Mouse (Mus musculus): ENCODE measurements at regions not wholly inside any gene's neighbourhood (a gene's known extent, or its start where the extent isn't known, plus 50 kb on each side); places are given as distances from the start of the nearest gene placed in this dataset.
A peak's percentile ranks its signal among the peaks of the same experiment; 100 is the strongest.

DNA sequence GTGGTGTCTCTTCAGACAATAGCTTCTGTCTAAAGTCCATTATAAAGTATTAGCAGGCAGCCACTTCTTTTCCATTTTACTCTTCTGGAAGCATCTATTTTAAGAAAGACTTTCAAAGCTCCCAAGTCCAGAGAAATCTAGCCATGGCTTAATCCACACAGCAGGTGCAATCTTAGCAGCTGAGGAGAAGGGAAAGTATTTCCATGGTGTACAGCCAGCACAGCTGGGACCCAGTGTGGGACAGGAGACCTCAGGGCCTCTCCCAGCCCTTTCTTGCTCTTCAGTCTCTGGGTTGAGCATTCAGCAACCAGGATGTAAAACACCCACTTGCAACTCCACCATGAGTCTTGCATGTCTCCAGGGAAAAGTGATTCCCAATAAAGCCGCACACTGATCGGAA lies 202.8 kb downstream of the Gadd45g start:
- no peak overlapping the region for H3K27ac ChIP-seq (ENCODE audit: low read length)
- no peak for ATAC-seq (ENCODE audit: insufficient number of reproducible peaks, insufficient read depth, low FRiP score, low read depth)
- no peaks in the 10 kb centered on the region for H3K36me3 ChIP-seq (ENCODE audit: control insufficient read depth, insufficient read depth, low read length)
- no peaks in the 10 kb centered on the region for H3K27me3 ChIP-seq (ENCODE audit: control insufficient read depth, insufficient read depth, low read length)
- H3K4me2 ChIP-seq (replicated peaks; ENCODE audit: low read depth, low read length), result no peak overlapping the region
- H3K9ac ChIP-seq (replicated peaks; ENCODE audit: low read depth, low read length), result no peak overlapping the region
- no peaks in the 10 kb centered on the region for H3K9me3 ChIP-seq (ENCODE audit: control insufficient read depth, low read depth, low read length)
- H3K4me1 ChIP-seq (ENCODE audit: control insufficient read depth, insufficient read depth, low read length), result peaks cover 8% of the 10 kb centered on the region; the same call in 1 of the 2 replicates
- H3K4me3 ChIP-seq (ENCODE audit: low read depth, low read length), result no peak overlapping the region
- WGBS, result 100% methylated on average over 2 of the region's 2 CpGs

- H3K9me3 ChIP-seq (ENCODE audit: control insufficient read depth, low read depth, low read length), result no peaks in the 10 kb centered on the region
- H3K27ac ChIP-seq (ENCODE audit: low read length), result no peak overlapping the region
- no peaks in the 10 kb centered on the region for H3K27me3 ChIP-seq (ENCODE audit: control insufficient read depth, insufficient read depth, low read length)
- H3K4me3 ChIP-seq (ENCODE audit: low read depth, low read length), result no peak overlapping the region
- H3K9ac ChIP-seq (replicated peaks; ENCODE audit: low read depth, low read length), result no peak overlapping the region
- no peak overlapping the region for H3K4me2 ChIP-seq (replicated peaks; ENCODE audit: low read depth, low read length)
- 85% methylated on average over 8 of the region's 8 CpGs for WGBS
- no peaks in the 10 kb centered on the region for H3K4me1 ChIP-seq (ENCODE audit: control insufficient read depth, insufficient read depth, low read length)
- ATAC-seq (ENCODE audit: insufficient number of reproducible peaks, insufficient read depth, low FRiP score, low read depth), result no peak
- no peaks in the 10 kb centered on the region for H3K36me3 ChIP-seq (ENCODE audit: control insufficient read depth, insufficient read depth, low read length)
Measured at GRCm38 (mm10) chr13:52055741-52056140, 209.3 kb downstream of the Gadd45g start.

GRCm38 (mm10) chr13:52057456-52057855 lies 211.0 kb downstream of the Gadd45g start:
- Histone ChIP-seq H3K4me3 (ENCODE audit: low read depth, low read length) (no peak overlapping the region), H3K27ac (ENCODE audit: low read length) (no peak overlapping the region), H3K9ac (replicated peaks; ENCODE audit: low read depth, low read length) (no peak overlapping the region), H3K4me2 (replicated peaks; ENCODE audit: low read depth, low read length) (no peak overlapping the region), H3K4me1 (ENCODE audit: control insufficient read depth, insufficient read depth, low read length) (no peaks in the 10 kb centered on the region), H3K9me3 (ENCODE audit: control insufficient read depth, low read depth, low read length) (no peaks in the 10 kb centered on the region), H3K36me3 (ENCODE audit: control insufficient read depth, insufficient read depth, low read length) (no peaks in the 10 kb centered on the region), H3K27me3 (ENCODE audit: control insufficient read depth, insufficient read depth, low read length) (no peaks in the 10 kb centered on the region)
- 65% methylated on average over 10 of the region's 10 CpGs for WGBS
- no peak for ATAC-seq (ENCODE audit: insufficient number of reproducible peaks, insufficient read depth, low FRiP score, low read depth)

- Histone ChIP-seq H3K27me3 (ENCODE audit: control insufficient read depth, insufficient read depth, low read length) (no peaks in the 10 kb centered on the region), H3K36me3 (ENCODE audit: control insufficient read depth, insufficient read depth, low read length) (no peaks in the 10 kb centered on the region), H3K9ac (replicated peaks; ENCODE audit: low read depth, low read length) (no peak overlapping the region), H3K4me1 (ENCODE audit: control insufficient read depth, insufficient read depth, low read length) (no peaks in the 10 kb centered on the region), H3K27ac (ENCODE audit: low read length) (no peak overlapping the region), H3K4me2 (replicated peaks; ENCODE audit: low read depth, low read length) (no peak overlapping the region), H3K4me3 (ENCODE audit: low read depth, low read length) (no peak overlapping the region), H3K9me3 (ENCODE audit: control insufficient read depth, low read depth, low read length) (no peaks in the 10 kb centered on the region)
- ATAC-seq (ENCODE audit: insufficient number of reproducible peaks, insufficient read depth, low FRiP score, low read depth), result no peak
- 71% methylated on average over 22 of the region's 22 CpGs for WGBS
Measured at GRCm38 (mm10) chr13:52059756-52060417, 213.4 kb downstream of the Gadd45g start.

- Histone ChIP-seq H3K4me2 (replicated peaks; ENCODE audit: low read depth, low read length) (no peak overlapping the region), H3K4me1 (ENCODE audit: control insufficient read depth, insufficient read depth, low read length) (no peaks in the 10 kb centered on the region), H3K27me3 (ENCODE audit: control insufficient read depth, insufficient read depth, low read length) (no peaks in the 10 kb centered on the region), H3K27ac (ENCODE audit: low read length) (no peak overlapping the region), H3K9me3 (ENCODE audit: control insufficient read depth, low read depth, low read length) (no peaks in the 10 kb centered on the region), H3K36me3 (ENCODE audit: control insufficient read depth, insufficient read depth, low read length) (no peaks in the 10 kb centered on the region), H3K9ac (replicated peaks; ENCODE audit: low read depth, low read length) (no peak overlapping the region), H3K4me3 (ENCODE audit: low read depth, low read length) (no peak overlapping the region)
- no peak for ATAC-seq (ENCODE audit: insufficient number of reproducible peaks, insufficient read depth, low FRiP score, low read depth)
- WGBS, result 34% methylated on average over 10 of the region's 10 CpGs
Measured at GRCm38 (mm10) chr13:52060418-52060870, 214.0 kb downstream of the Gadd45g start.

GRCm38 (mm10) chr13:52061454-52061853 lies 215.0 kb downstream of the Gadd45g start:
- Histone ChIP-seq H3K27ac (ENCODE audit: low read length) (no peak overlapping the region), H3K4me1 (ENCODE audit: control insufficient read depth, insufficient read depth, low read length) (no peaks in the 10 kb centered on the region), H3K36me3 (ENCODE audit: control insufficient read depth, insufficient read depth, low read length) (no peaks in the 10 kb centered on the region), H3K9ac (replicated peaks; ENCODE audit: low read depth, low read length) (no peak overlapping the region), H3K4me3 (ENCODE audit: low read depth, low read length) (no peak overlapping the region), H3K4me2 (replicated peaks; ENCODE audit: low read depth, low read length) (no peak overlapping the region), H3K9me3 (ENCODE audit: control insufficient read depth, low read depth, low read length) (no peaks in the 10 kb centered on the region), H3K27me3 (ENCODE audit: control insufficient read depth, insufficient read depth, low read length) (no peaks in the 10 kb centered on the region)
- no peak for ATAC-seq (ENCODE audit: insufficient number of reproducible peaks, insufficient read depth, low FRiP score, low read depth)

DNA sequence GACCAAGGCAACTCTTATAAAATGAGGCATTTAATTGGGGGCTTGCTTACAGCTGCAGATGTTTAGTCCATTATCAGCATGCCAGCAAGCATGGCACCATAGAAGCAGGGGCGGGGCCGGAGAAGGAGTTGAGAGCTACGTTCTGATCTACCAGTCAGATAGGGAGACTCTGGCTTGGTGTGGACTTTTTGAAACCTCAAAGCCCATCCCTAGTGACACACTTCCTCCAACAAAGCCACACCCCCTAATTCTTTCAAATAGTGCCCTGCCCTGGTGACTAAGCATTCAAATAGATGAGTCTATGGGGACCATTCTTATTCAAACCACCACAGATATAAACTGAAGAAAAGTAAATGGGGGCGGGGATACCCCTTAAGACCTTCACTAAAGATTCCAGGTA lies 215.4 kb downstream of the Gadd45g start:
- ATAC-seq (ENCODE audit: insufficient number of reproducible peaks, insufficient read depth, low FRiP score, low read depth), result peak; percentile 35; the same call in 1 of the 2 replicates
- H3K27ac ChIP-seq (ENCODE audit: low read length), result no peak overlapping the region
- 80% methylated on average over 4 of the region's 4 CpGs for WGBS
- H3K4me3 ChIP-seq (ENCODE audit: low read depth, low read length), result no peak overlapping the region
- no peaks in the 10 kb centered on the region for H3K4me1 ChIP-seq (ENCODE audit: control insufficient read depth, insufficient read depth, low read length)
- H3K9ac ChIP-seq (replicated peaks; ENCODE audit: low read depth, low read length), result no peak overlapping the region
- H3K27me3 ChIP-seq (ENCODE audit: control insufficient read depth, insufficient read depth, low read length), result no peaks in the 10 kb centered on the region
- H3K9me3 ChIP-seq (ENCODE audit: control insufficient read depth, low read depth, low read length), result no peaks in the 10 kb centered on the region
- H3K4me2 ChIP-seq (replicated peaks; ENCODE audit: low read depth, low read length), result no peak overlapping the region
- H3K36me3 ChIP-seq (ENCODE audit: control insufficient read depth, insufficient read depth, low read length), result no peaks in the 10 kb centered on the region

DNA sequence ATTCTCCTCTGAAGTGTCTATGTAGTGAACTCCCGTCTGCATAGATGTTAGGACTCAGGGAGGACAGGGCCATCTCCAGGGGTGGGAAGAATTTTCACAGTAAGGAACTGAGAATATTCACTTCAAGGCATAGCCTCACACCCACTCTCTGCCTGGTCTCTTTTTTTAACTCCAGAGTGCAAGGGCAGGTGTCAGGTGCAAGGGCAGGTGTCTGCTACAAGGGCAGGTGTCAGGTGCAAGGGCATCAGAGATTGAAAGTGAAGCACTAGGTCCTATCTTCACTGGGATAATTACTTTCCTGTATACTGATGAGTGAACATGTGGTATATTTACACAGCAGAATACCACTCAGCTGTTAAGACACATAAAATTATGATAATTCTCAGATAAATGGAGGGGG lies 216.1 kb downstream of the Gadd45g start:
- no peaks in the 10 kb centered on the region for H3K36me3 ChIP-seq (ENCODE audit: control insufficient read depth, insufficient read depth, low read length)
- WGBS, result 93% methylated on average over 1 of the region's 1 CpGs
- no peak overlapping the region for H3K4me2 ChIP-seq (replicated peaks; ENCODE audit: low read depth, low read length)
- H3K27ac ChIP-seq (ENCODE audit: low read length), result no peak overlapping the region
- H3K4me3 ChIP-seq (ENCODE audit: low read depth, low read length), result no peak overlapping the region
- H3K9ac ChIP-seq (replicated peaks; ENCODE audit: low read depth, low read length), result no peak overlapping the region
- H3K4me1 ChIP-seq (ENCODE audit: control insufficient read depth, insufficient read depth, low read length), result no peaks in the 10 kb centered on the region
- no peaks in the 10 kb centered on the region for H3K9me3 ChIP-seq (ENCODE audit: control insufficient read depth, low read depth, low read length)
- ATAC-seq (ENCODE audit: insufficient number of reproducible peaks, insufficient read depth, low FRiP score, low read depth), result no peak
- no peaks in the 10 kb centered on the region for H3K27me3 ChIP-seq (ENCODE audit: control insufficient read depth, insufficient read depth, low read length)

DNA sequence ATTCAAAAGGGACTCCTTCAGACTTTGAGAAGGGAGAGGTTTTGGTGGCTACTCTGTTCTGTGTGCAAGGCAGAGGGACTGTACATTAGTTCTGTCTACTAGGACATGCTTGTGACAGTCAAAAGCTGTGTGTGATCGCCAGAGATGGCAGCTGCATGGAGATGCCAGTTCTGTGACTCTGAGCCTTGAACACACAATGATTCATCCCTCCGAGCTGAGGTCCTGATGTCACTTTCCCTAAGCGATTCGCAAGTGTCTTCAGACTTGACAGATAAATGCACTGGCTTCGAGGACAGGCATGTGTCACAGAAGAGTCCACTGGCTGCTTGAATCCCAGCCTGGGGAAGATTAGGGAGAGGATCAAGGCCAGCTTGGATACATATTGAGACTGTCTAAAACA lies 218.8 kb downstream of the Gadd45g start:
- no peak for ATAC-seq (ENCODE audit: insufficient number of reproducible peaks, insufficient read depth, low FRiP score, low read depth)
- Histone ChIP-seq H3K4me3 (ENCODE audit: low read depth, low read length) (no peak overlapping the region), H3K9ac (replicated peaks; ENCODE audit: low read depth, low read length) (no peak overlapping the region), H3K4me1 (ENCODE audit: control insufficient read depth, insufficient read depth, low read length) (no peaks in the 10 kb centered on the region), H3K36me3 (ENCODE audit: control insufficient read depth, insufficient read depth, low read length) (no peaks in the 10 kb centered on the region), H3K27ac (ENCODE audit: low read length) (no peak overlapping the region), H3K9me3 (ENCODE audit: control insufficient read depth, low read depth, low read length) (no peaks in the 10 kb centered on the region), H3K27me3 (ENCODE audit: control insufficient read depth, insufficient read depth, low read length) (no peaks in the 10 kb centered on the region), H3K4me2 (replicated peaks; ENCODE audit: low read depth, low read length) (no peak overlapping the region)
- 79% methylated on average over 5 of the region's 5 CpGs for WGBS

All from stomach, embryonic 14.5 days (tissue).